Mouse (Mus musculus) thymus, adult 2 months (tissue): ENCODE results near the gene Pafah2.

Source experiments
- CTCF ChIP-seq: fragments of 200-500 bp; IDR thresholded peaks from 2 replicates; pipeline ENCODE4 v1.5.1; 2012; ENCODE audit warnings: mild to moderate bottlenecking, control low read depth, low read length, moderate library complexity, borderline replicate concordance; ENCODE audit not compliant: control insufficient read depth, poor library complexity, insufficient read depth; ENCODE audit errors: extremely low read depth
- POLR2A ChIP-seq: fragments of 200-500 bp; IDR thresholded peaks from 2 replicates; pipeline ENCODE4 v1.6.1; 2012; ENCODE audit warnings: mild to moderate bottlenecking, low read length, control low read depth, moderate library complexity; ENCODE audit not compliant: control insufficient read depth, poor library complexity, insufficient read depth; ENCODE audit errors: extremely low read depth

- TF ChIP-seq POLR2A (no peak), CTCF (no peak)
These were observed 42.4 kb upstream of the Pafah2 start for GRCm38 (mm10) chr4:134353527-134354409.
